Mouse (Mus musculus) forelimb bud, embryonic 11.5 days (tissue): ENCODE measurements at regions not wholly inside any gene's neighbourhood (a gene's known extent, or its start where the extent isn't known, plus 50 kb on each side); places are given as distances from the start of the nearest gene placed in this dataset.

Source experiments
- DNase-seq: peaks from one replicate; pipeline ENCODE4 v3.0.0-alpha.2; 2012; ENCODE audit warnings: low read depth, low spot score

DNA sequence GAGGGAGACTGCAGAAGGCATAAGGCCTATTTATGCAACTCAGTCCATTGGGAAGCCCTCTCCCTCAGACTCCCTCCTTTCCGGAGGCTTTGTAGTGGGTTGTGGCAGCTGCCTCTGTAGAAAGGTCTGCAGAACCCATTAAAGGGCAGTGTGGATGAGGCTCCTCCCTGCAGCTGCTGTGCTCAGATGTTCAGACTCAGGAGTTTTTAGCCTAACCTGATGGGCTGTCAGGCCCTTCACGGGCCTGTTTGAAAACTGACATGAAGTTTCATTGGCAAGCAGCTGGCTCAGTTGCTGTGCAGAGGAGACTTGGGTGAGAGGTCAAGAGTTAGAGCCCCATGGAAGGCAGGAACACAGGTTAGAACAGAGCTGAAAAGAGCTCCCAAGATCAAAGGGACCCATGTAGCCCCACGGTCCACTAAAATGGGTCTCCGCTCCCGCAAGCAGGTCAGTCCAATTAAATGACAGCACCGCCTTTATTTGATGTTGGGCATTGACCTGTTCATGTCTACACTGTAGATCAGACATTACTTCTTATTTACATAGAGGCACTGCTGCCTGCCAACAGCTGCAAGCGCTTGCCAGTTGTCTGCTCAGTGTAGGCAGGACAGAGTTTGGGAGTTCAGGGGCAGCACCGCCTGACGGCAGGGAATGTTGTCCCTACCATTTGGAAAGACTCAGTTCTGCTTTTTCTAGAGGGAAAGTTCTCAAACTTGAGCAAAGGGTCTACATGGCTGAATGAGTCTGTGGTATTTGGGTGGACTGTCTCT lies 53.8 kb upstream of the Usp46 start:
- peak; percentile 68 for DNase-seq

DNA sequence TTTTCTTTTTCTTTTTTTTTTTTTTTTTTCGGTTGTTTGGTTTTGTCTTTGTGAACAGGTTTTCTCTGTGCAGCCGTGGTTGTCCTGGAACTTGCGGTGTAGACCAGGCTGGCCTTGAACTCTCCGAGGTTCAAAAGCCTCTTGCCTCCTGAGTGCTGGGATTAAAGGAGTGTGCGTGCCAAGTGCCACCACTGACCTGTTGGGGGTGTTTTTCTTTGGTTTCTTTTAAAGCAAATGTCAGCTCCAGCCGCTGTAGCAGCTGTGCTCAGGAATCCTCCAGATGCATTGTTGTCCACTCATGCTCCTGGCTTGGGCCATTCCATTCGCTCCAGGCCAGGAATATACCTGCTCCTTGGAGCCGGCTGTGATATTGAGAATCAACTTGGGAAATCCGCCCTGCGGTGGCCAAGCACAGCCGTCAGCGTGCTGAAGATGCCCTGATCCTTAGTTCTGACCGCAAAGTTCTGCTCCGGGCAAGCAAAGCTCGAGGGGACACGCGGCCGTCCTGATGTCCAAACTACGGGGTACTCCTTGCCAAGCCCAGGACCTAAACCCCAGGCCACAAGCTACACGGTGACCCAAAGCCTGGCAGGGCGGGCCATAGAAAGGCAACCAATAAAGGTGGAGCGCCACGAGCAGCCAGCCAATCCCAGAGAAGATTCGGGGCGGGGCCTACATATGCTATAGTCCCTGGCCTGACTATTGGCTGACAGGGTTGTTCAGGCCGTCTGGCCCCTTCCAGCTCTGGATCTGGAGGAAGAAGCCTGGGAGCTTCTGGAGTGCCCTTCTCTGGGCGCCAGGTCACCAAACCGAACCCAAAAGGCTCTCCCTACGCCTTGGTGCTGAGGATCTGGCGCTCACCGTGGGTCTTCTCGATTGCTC lies 58.0 kb upstream of the Usp46 start:
- DNase-seq: peak; percentile 72

DNA sequence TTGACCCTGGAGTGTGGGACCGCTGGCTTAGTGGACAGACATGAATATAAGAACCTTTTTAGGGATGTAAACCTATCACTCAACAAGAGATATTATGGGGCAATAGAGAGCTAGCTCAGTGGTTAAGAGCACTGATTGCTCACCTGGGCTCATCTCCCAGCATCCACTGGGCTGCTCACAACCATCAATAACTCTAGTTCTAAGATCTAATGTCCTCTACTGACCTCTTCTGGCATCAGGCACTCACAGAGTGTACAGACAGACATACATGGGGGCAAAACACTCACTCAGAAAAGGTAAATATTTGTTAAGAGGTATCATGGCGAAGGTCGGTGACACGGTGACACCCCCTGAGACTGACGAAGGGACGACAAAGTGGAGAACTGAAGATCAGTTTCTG lies 59.3 kb upstream of the Usp46 start:
- DNase-seq: no peak

DNA sequence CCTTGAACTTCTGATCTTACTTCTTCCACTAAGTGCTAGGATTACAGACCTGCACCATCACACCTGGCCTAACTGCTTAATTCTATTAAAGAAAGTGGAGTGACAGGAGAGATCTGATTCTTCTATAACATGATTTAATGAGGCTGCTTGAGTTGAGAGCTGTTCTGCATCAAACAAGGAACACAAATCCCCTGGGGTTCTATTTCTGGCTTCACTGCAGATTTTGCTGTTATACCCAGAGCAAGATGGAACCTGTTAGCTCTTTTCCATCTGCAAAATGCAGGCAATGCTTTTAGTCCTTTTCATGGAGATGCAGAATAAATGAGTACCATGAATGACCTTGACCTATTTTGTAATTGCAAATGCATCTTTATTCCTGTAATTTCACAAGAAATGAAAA lies 61.4 kb upstream of the Usp46 start:
- peak; percentile 23 for DNase-seq

DNA sequence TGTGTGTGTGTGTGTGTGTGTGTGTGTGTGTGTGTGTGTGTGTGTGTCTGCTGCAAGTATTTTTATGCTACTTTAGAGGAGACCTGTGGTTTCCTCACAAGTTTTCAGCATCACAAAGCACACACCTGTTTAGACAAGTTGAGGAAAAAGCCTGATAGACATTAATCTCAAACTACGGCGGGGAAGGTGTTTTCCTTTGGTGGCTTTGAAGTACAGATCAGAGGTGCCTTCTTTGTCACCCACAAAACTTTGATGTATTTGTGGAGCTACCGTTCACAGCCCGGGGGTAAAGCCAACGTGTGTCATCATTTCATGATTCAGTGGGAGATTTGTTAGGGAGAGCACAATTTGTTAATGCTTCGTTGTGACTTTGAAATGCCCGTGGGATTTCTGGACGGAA lies 62.4 kb upstream of the Rasl11b start:
- DNase-seq: no peak

DNA sequence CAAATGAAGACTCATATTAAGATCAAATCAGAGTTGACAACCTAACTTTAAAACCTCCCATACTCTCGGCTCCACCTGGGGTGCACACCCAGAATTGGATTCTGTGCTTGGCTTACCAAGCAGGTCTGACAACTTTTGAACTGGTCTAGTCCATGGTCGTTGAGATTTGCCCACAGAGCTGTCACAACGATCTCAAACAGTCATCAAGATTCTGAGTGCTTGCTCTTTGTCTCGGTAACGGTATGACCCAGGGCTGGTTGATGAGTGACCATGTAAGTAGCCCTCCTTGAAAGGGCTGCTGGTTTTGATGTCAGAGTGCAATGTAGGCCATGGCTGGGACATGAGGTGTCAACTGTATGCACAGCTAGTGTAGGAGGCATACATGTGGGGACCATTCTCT lies 58.7 kb upstream of the Rasl11b start:
- no peak for DNase-seq

DNA sequence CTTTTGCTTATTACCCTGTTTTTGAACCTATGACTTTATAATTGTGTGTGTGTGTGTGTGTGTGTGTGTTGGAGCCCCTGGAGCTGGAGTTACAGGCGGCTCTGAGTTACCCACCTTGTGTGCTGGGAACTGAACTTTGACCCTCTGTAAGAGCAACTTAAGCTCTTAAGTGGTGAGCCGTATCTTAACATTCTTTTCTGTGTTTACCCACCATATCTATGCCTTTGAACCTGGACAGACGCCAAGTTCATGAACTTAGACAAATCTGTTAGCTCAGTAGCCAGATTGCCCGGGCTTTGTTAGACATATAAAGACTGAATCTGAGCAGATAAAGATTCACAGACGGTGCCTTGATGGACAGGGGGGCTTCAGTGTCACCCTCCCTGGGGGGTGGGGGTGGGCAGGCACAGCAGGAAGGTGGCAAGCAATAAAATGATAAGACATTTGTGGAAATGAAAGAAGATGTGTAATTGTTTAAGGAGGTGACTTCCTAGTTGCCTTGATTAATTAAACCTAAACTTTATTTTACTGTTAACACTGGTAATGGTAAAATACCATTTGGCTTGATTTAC lies 58.1 kb upstream of the Rasl11b start:
- DNase-seq: no peak

DNA sequence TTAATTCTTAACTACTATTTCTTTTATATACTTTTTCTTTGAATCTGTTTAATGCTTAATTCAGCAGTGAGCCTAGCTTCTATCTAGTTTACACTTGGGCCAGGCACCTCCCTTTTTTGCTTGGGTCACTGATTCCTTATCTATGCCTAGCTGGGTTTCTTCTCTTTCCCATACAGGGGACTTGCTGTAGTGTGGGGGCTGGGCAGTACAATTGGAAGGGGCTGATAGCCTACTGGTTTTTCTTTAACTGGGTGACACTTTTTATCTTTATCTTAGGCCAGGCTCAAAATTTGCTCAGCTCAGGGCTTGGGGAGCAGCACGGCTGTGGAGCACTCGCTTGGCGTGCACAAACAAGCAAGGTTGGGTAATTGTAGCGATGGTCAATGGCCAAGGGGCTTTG lies 51.1 kb upstream of the Rasl11b start:
- no peak for DNase-seq

DNA sequence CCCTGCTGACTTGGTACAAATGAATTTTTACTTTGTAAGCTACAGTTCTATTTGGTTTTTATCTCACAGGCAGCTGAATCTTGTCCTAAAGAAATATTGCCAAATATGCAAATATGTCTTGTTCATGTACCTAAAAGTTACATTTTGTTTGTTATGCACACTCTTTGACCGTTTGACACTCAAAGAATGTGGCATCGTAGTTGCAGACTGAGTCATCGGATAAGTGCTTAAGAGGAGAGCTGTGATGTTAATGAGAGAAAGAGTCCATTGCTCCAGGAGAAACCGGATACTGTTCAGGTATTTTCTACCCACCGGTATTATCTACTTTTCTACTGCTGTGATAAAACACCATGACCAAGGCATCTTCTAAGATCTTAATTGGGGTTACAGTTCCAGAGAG lies 50.3 kb upstream of the Rasl11b start:
- no peak for DNase-seq
